Mouse (Mus musculus): ENCODE results near the gene Rhoj.

DNA sequence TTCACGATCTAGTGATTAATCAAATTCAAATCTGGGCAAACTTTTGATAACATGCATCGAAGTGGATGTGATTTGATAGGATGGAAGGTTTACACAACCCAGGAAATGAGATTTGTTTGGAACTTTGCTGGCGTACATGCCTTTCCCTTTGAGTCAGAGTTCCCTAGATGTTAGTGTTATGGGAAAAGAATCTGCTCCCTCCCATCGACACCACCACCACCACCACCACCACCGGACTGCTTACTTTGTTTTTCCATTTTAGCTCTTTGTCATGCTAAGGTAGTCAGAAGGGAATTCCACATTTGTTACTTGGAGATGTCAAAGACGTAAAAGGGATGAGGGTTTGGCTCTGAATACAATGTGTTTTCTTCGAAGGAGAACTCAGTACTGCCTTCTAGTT is 46.2 kb downstream of the Rhoj start:
- TF ChIP-seq MAZ (IDR thresholded peaks at IDR 0.05; ENCODE audit: low read depth, low read length): no peak
- TF ChIP-seq ZNF384 (IDR thresholded peaks at IDR 0.05; ENCODE audit: low read depth, low read length): no peak
- no peak for TF ChIP-seq SIN3A (IDR thresholded peaks at IDR 0.05; ENCODE audit: low read length)
- no peak for TF ChIP-seq MAX (IDR thresholded peaks at IDR 0.05; ENCODE audit: low read length)
